Mouse (Mus musculus): ENCODE measurements around the gene Ythdf2. TPM values are rescaled to one million over a fixed set of nuclear protein-coding genes. Genes with fewer than 3 reads are reported as not detected.
A peak's percentile ranks its signal among the peaks of the same experiment; 100 is the strongest.

The Ythdf2 gene
- polyA plus RNA-seq, 1 experiment: 14.5 TPM

GRCm38 (mm10) chr4:132194373-132194772 is 17.7 kb downstream of the Ythdf2 start:
- H3K4me1 ChIP-seq (ENCODE audit: control insufficient read depth, insufficient read depth, insufficient read length, low read length): peaks cover 14% of the 10 kb centered on the region; the same call in 1 of the 2 replicates
- H3K27ac ChIP-seq (ENCODE audit: insufficient read depth, low read depth, low read length): peak overlapping the region; percentile 96
- no peak for TF ChIP-seq POLR2A (IDR thresholded peaks at IDR 0.05; ENCODE audit: low read depth, low read length)
- no peak for TF ChIP-seq CTCF (IDR thresholded peaks at IDR 0.05; ENCODE audit: extremely low read depth, insufficient read length, insufficient replicate concordance, low read depth, low read length)
- no peaks in the 10 kb centered on the region for H3K27me3 ChIP-seq (ENCODE audit: control insufficient read depth, insufficient read depth, low read length)
- WGBS: 70% methylated on average over 6 of the region's 6 CpGs
- H3K36me3 ChIP-seq (ENCODE audit: control insufficient read depth, insufficient read depth, low read length): peaks cover 19% of the 10 kb centered on the region
- H3K4me3 ChIP-seq (ENCODE audit: low read depth, low read length): no peak overlapping the region

- Histone ChIP-seq H3K4me1 (ENCODE audit: control insufficient read depth, insufficient read depth, insufficient read length, low read length) (no peaks in the 10 kb centered on the region), H3K36me3 (ENCODE audit: control insufficient read depth, insufficient read depth, low read length) (peaks cover 35% of the 10 kb centered on the region), H3K27ac (ENCODE audit: insufficient read depth, low read depth, low read length) (no peak overlapping the region), H3K4me3 (ENCODE audit: low read depth, low read length) (no peak overlapping the region), H3K27me3 (ENCODE audit: control insufficient read depth, insufficient read depth, low read length) (no peaks in the 10 kb centered on the region)
- TF ChIP-seq CTCF (IDR thresholded peaks at IDR 0.05; ENCODE audit: extremely low read depth, insufficient read length, insufficient replicate concordance, low read depth, low read length) (no peak), POLR2A (IDR thresholded peaks at IDR 0.05; ENCODE audit: low read depth, low read length) (no peak)
- 71% methylated on average over 2 of the region's 2 CpGs for WGBS
These were observed 24.2 kb downstream of the Ythdf2 start for GRCm38 (mm10) chr4:132187826-132188401.

- TF ChIP-seq POLR2A (IDR thresholded peaks at IDR 0.05; ENCODE audit: low read depth, low read length) (no peak), CTCF (IDR thresholded peaks at IDR 0.05; ENCODE audit: extremely low read depth, insufficient read length, insufficient replicate concordance, low read depth, low read length) (no peak)
- Histone ChIP-seq H3K4me3 (ENCODE audit: low read depth, low read length) (no peak overlapping the region), H3K27ac (ENCODE audit: insufficient read depth, low read depth, low read length) (no peak overlapping the region), H3K27me3 (ENCODE audit: control insufficient read depth, insufficient read depth, low read length) (no peaks in the 10 kb centered on the region), H3K36me3 (ENCODE audit: control insufficient read depth, insufficient read depth, low read length) (peaks cover 29% of the 10 kb centered on the region), H3K4me1 (ENCODE audit: control insufficient read depth, insufficient read depth, insufficient read length, low read length) (no peaks in the 10 kb centered on the region; the same call in 1 of the 2 replicates)
- 91% methylated on average over 3 of the region's 3 CpGs for WGBS
These were observed 28.9 kb downstream of the Ythdf2 start for GRCm38 (mm10) chr4:132183162-132183561.

- Histone ChIP-seq H3K36me3 (ENCODE audit: control insufficient read depth, insufficient read depth, low read length) (peaks cover 29% of the 10 kb centered on the region), H3K4me3 (ENCODE audit: low read depth, low read length) (no peak overlapping the region), H3K27me3 (ENCODE audit: control insufficient read depth, insufficient read depth, low read length) (no peaks in the 10 kb centered on the region), H3K27ac (ENCODE audit: insufficient read depth, low read depth, low read length) (no peak overlapping the region), H3K4me1 (ENCODE audit: control insufficient read depth, insufficient read depth, insufficient read length, low read length) (no peaks in the 10 kb centered on the region; the same call in 1 of the 2 replicates)
- TF ChIP-seq CTCF (IDR thresholded peaks at IDR 0.05; ENCODE audit: extremely low read depth, insufficient read length, insufficient replicate concordance, low read depth, low read length) (peak; percentile 31; the same call in 1 of the 2 replicates), POLR2A (IDR thresholded peaks at IDR 0.05; ENCODE audit: low read depth, low read length) (no peak)
- 65% methylated on average over 22 of the region's 22 CpGs for WGBS
These were observed 30.1 kb downstream of the Ythdf2 start for GRCm38 (mm10) chr4:132181721-132182658.

- 71% methylated on average over 9 of the region's 9 CpGs for WGBS
- TF ChIP-seq POLR2A (IDR thresholded peaks at IDR 0.05; ENCODE audit: low read depth, low read length) (no peak), CTCF (IDR thresholded peaks at IDR 0.05; ENCODE audit: extremely low read depth, insufficient read length, insufficient replicate concordance, low read depth, low read length) (peak; percentile 40; the same call in 1 of the 2 replicates)
- H3K27ac ChIP-seq (ENCODE audit: insufficient read depth, low read depth, low read length): no peak overlapping the region
- H3K4me3 ChIP-seq (ENCODE audit: low read depth, low read length): no peak overlapping the region
- peaks cover 26% of the 10 kb centered on the region for H3K36me3 ChIP-seq (ENCODE audit: control insufficient read depth, insufficient read depth, low read length)
- no peaks in the 10 kb centered on the region for H3K27me3 ChIP-seq (ENCODE audit: control insufficient read depth, insufficient read depth, low read length)
- no peaks in the 10 kb centered on the region; the same call in 1 of the 2 replicates for H3K4me1 ChIP-seq (ENCODE audit: control insufficient read depth, insufficient read depth, insufficient read length, low read length)
These were observed 31.4 kb downstream of the Ythdf2 start for GRCm38 (mm10) chr4:132180710-132181109.

GRCm38 (mm10) chr4:132178630-132179059 is 33.5 kb downstream of the Ythdf2 start:
- 2% methylated on average over 10 of the region's 10 CpGs for WGBS
- no peaks in the 10 kb centered on the region for H3K27me3 ChIP-seq (ENCODE audit: control insufficient read depth, insufficient read depth, low read length)
- TF ChIP-seq POLR2A (IDR thresholded peaks at IDR 0.05; ENCODE audit: low read depth, low read length) (no peak), CTCF (IDR thresholded peaks at IDR 0.05; ENCODE audit: extremely low read depth, insufficient read length, insufficient replicate concordance, low read depth, low read length) (peak; percentile 44; the same call in 1 of the 2 replicates)
- no peak overlapping the region for H3K4me3 ChIP-seq (ENCODE audit: low read depth, low read length)
- H3K4me1 ChIP-seq (ENCODE audit: control insufficient read depth, insufficient read depth, insufficient read length, low read length): no peaks in the 10 kb centered on the region; the same call in 1 of the 2 replicates
- H3K36me3 ChIP-seq (ENCODE audit: control insufficient read depth, insufficient read depth, low read length): peaks cover 12% of the 10 kb centered on the region
- H3K27ac ChIP-seq (ENCODE audit: insufficient read depth, low read depth, low read length): no peak overlapping the region

GRCm38 (mm10) chr4:132176474-132176873 is 35.6 kb downstream of the Ythdf2 start:
- WGBS: 63% methylated on average over 10 of the region's 10 CpGs
- no peaks in the 10 kb centered on the region for H3K36me3 ChIP-seq (ENCODE audit: control insufficient read depth, insufficient read depth, low read length)
- no peak overlapping the region for H3K27ac ChIP-seq (ENCODE audit: insufficient read depth, low read depth, low read length)
- no peaks in the 10 kb centered on the region; the same call in 1 of the 2 replicates for H3K4me1 ChIP-seq (ENCODE audit: control insufficient read depth, insufficient read depth, insufficient read length, low read length)
- H3K4me3 ChIP-seq (ENCODE audit: low read depth, low read length): no peak overlapping the region
- H3K27me3 ChIP-seq (ENCODE audit: control insufficient read depth, insufficient read depth, low read length): no peaks in the 10 kb centered on the region
- no peak for TF ChIP-seq POLR2A (IDR thresholded peaks at IDR 0.05; ENCODE audit: low read depth, low read length)
- TF ChIP-seq CTCF (IDR thresholded peaks at IDR 0.05; ENCODE audit: extremely low read depth, insufficient read length, insufficient replicate concordance, low read depth, low read length): no peak

Measured in small intestine, adult 2 months (tissue).